Mouse (Mus musculus) lung, adult 2 months (tissue): ENCODE measurements around the gene Cabin1.

Source experiments
- CTCF ChIP-seq: fragments of 200-500 bp; IDR thresholded peaks from 2 replicates; pipeline ENCODE4 v1.5.1; 2011; ENCODE audit warnings: mild to moderate bottlenecking, low read length, control low read depth; ENCODE audit not compliant: insufficient read depth
- POLR2A ChIP-seq: fragments of 200-500 bp; IDR thresholded peaks from 2 replicates; pipeline ENCODE4 v1.6.1; 2011; ENCODE audit warnings: low read depth, mild to moderate bottlenecking, control low read depth, low read length, borderline replicate concordance; ENCODE audit errors: extremely low read depth

- TF ChIP-seq CTCF: no peak
- no peak for TF ChIP-seq POLR2A
These were observed 43.9 kb downstream of the Cabin1 start for GRCm38 (mm10) chr10:75720215-75720614.
